In genomic region chr4:48581993-48582392, GRCm38 (mm10) we compare ENCODE assay signal across 16 mouse cellular contexts. TPM values are rescaled to one million over a fixed set of nuclear protein-coding genes. Genes with fewer than 3 reads are reported as not detected.
"Had no signal": no experiment of that assay in that cellular context is flagged by ENCODE, and none has a peak within 500 bp of the region (broad histone marks: within the 10 kb centered on the region; RNA-seq: fewer than 3 reads in every experiment).

No protein-coding gene starts in this region.

- DNase-seq: kidney, adult 11 months; kidney, adult 8-10 months; kidney, postnatal 10 days; kidney, postnatal 36 days; layer of hippocampus, postnatal 36 days; liver, embryonic 13.5 days; lung, embryonic 14.5 days; thymus, postnatal 25 days had no signal

- H3K27ac ChIP-seq: intestine, embryonic 15.5 days; kidney, embryonic 15.5 days; left cerebral cortex, adult 2 months; liver, embryonic 13.5 days; macrophage; neural tube, embryonic 12.5 days; neural tube, embryonic 15.5 days had no signal

- H3K9me3 ChIP-seq: intestine, embryonic 15.5 days; kidney, embryonic 15.5 days; liver, embryonic 13.5 days; neural tube, embryonic 12.5 days; neural tube, embryonic 15.5 days had no signal

- H3K36me3 ChIP-seq: intestine, embryonic 15.5 days; kidney, embryonic 15.5 days; liver, embryonic 13.5 days; neural tube, embryonic 12.5 days; neural tube, embryonic 15.5 days had no signal

- ATAC-seq: intestine, embryonic 15.5 days; lung, postnatal 0 days had no signal

- H3K9ac ChIP-seq: intestine, embryonic 15.5 days; kidney, embryonic 15.5 days; liver, embryonic 13.5 days; lung, embryonic 14.5 days; neural tube, embryonic 12.5 days; neural tube, embryonic 15.5 days had no signal

- H3K4me3 ChIP-seq: intestine, embryonic 15.5 days; kidney, embryonic 15.5 days; left cerebral cortex, adult 2 months; liver, embryonic 13.5 days; neural tube, embryonic 12.5 days; neural tube, embryonic 15.5 days had no signal

- H3K4me2 ChIP-seq: intestine, embryonic 15.5 days; kidney, embryonic 15.5 days; liver, embryonic 13.5 days; lung, embryonic 14.5 days; neural tube, embryonic 12.5 days; neural tube, embryonic 15.5 days had no signal

- H3K27me3 ChIP-seq: intestine, embryonic 15.5 days; kidney, embryonic 15.5 days; neural tube, embryonic 12.5 days; neural tube, embryonic 15.5 days had no signal

RNA-seq across cellular contexts. Expression of gene Tmeff1, which starts 3.0 kb away (rescaled TPM):
- polyA plus RNA-seq: liver, adult 2 months; macrophage had no signal
